ENCODE assay signal across 16 mouse cellular contexts in the genomic region with DNA sequence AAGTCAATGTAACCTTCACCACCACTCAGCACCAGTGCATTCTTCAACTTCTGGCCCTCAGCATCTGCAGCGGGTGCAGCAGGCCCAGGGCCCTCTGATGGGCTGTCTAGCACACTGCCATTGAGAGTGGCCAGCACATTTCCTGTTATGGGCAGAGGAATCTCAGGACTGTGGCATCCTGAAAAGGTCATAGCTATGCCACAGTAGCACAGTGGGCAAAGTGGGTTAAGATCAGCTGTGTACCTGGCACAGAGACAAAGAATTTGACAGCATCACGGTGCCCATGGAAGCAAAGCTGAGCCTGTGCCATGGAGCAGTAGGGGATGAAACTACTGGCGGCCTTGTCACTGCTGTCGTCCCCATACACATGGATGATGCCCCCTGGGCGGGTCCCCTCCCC. TPM values are rescaled to one million over a fixed set of nuclear protein-coding genes. Genes with fewer than 3 reads are reported as not detected.
A peak's percentile ranks its signal among the peaks of the same experiment; 100 is the strongest.
DNase-seq lines count a peak whose midpoint lies in the region; ATAC-seq and TF ChIP-seq lines count a peak whose summit lies in the region.
"Had no signal": no experiment of that assay in that cellular context is flagged by ENCODE, and none has a peak within 500 bp of the region (broad histone marks: within the 10 kb centered on the region; RNA-seq: fewer than 3 reads in every experiment).

No protein-coding gene starts in this region.

- WGBS in heart, embryonic 10.5 days = 79% methylated on average over 5 of the region's 5 CpGs
- WGBS in heart, embryonic 15.5 days = 61% methylated on average over 5 of the region's 5 CpGs
- WGBS in lung, adult 2 months = 73% methylated on average over 5 of the region's 5 CpGs

- intact Hi-C loops in left cerebral cortex, adult 2 months (cut with DNase I) = no loop called here

- H3K27me3 ChIP-seq in heart, embryonic 10.5 days (ENCODE audit: insufficient read depth, poor library complexity, severe bottlenecking) = no peaks in the 10 kb centered on the region
- H3K27me3 ChIP-seq in heart, embryonic 15.5 days = no peaks in the 10 kb centered on the region
- no peaks in the 10 kb centered on the region for H3K27me3 ChIP-seq in myocyte (ENCODE audit: control insufficient read depth, insufficient read depth, insufficient read length)
- H3K27me3 ChIP-seq: forebrain, embryonic 13.5 days; limb, embryonic 12.5 days; lung, embryonic 15.5 days; midbrain, embryonic 13.5 days had no signal

- no peak overlapping the region for H3K4me2 ChIP-seq in heart, embryonic 15.5 days
- no peak overlapping the region for H3K4me2 ChIP-seq in myocyte (ENCODE audit: low read depth)
- H3K4me2 ChIP-seq: forebrain, embryonic 13.5 days; limb, embryonic 12.5 days; lung, embryonic 15.5 days; midbrain, embryonic 13.5 days had no signal

- TF ChIP-seq CTCF in left cerebral cortex, adult 2 months (IDR thresholded peaks at IDR 0.05) = no peak
- TF ChIP-seq CTCF in lung, adult 2 months (IDR thresholded peaks at IDR 0.05; ENCODE audit: insufficient read depth, low read length) = no peak

- peaks cover 41% of the 10 kb centered on the region for H3K4me1 ChIP-seq in heart, embryonic 10.5 days
- H3K4me1 ChIP-seq in heart, embryonic 15.5 days (replicated peaks) = peaks cover 40% of the 10 kb centered on the region
- peaks cover 13% of the 10 kb centered on the region for H3K4me1 ChIP-seq in lung, adult 2 months (ENCODE audit: control insufficient read depth, insufficient read depth, low read length)

- DNase-seq in heart, adult 11 months = peak; percentile 98
- no peak for DNase-seq in heart, embryonic 10.5 days (ENCODE audit: low spot score)
- DNase-seq in left cerebral cortex, adult 2 months (ENCODE audit: extremely low spot score in 1 of 2, low spot score in 2 of 2) = no peak
- no peak for DNase-seq in left cerebral cortex, adult 18-20 months (ENCODE audit: low spot score in 2 of 2)
- no peak for DNase-seq in layer of hippocampus, postnatal 14 days (ENCODE audit: low spot score in 2 of 2)
- DNase-seq in lung, adult 2 months = no peak
- DNase-seq: gastrocnemius, postnatal 36 days; kidney, postnatal 36 days; thymus, postnatal 4 days had no signal

- H3K4me3 ChIP-seq in heart, embryonic 10.5 days = no peak overlapping the region
- H3K4me3 ChIP-seq in left cerebral cortex, adult 2 months = no peak overlapping the region
- no peak overlapping the region for H3K4me3 ChIP-seq in heart, embryonic 15.5 days
- no peak overlapping the region for H3K4me3 ChIP-seq in myocyte
- no peak overlapping the region for H3K4me3 ChIP-seq in lung, adult 2 months (replicated peaks; ENCODE audit: extremely low read depth, low read depth, low read length)
- H3K4me3 ChIP-seq: forebrain, embryonic 13.5 days; limb, embryonic 12.5 days; lung, embryonic 15.5 days; midbrain, embryonic 13.5 days had no signal

- peak; percentile 15 for ATAC-seq in heart, embryonic 15.5 days (replicated peaks; ENCODE audit: insufficient number of reproducible peaks, insufficient read depth, low FRiP score, low read depth)
- ATAC-seq: activated CD4-positive, CD25-positive, alpha-beta regulatory T cell, adult 4 months; forebrain, embryonic 13.5 days; midbrain, embryonic 13.5 days had no signal

- H3K79me2 ChIP-seq in myocyte (ENCODE audit: control insufficient read depth, insufficient read depth) = peaks cover 6% of the 10 kb centered on the region

- H3ac ChIP-seq in myocyte (ENCODE audit: control insufficient read depth, insufficient read length) = no peak overlapping the region

- 0 out of 2 replicates have a peak overlapping the region, but pooled peaks have one; percentile 12 for H3K9ac ChIP-seq in heart, embryonic 15.5 days
- H3K9ac ChIP-seq: forebrain, embryonic 13.5 days; limb, embryonic 12.5 days; lung, embryonic 15.5 days; midbrain, embryonic 13.5 days had no signal

- H3K9me3 ChIP-seq in heart, embryonic 10.5 days = no peaks in the 10 kb centered on the region
- H3K9me3 ChIP-seq in heart, embryonic 15.5 days (replicated peaks) = no peaks in the 10 kb centered on the region
- H3K9me3 ChIP-seq: forebrain, embryonic 13.5 days; limb, embryonic 12.5 days; lung, embryonic 15.5 days; midbrain, embryonic 13.5 days had no signal

- no peak for TF ChIP-seq POLR2A in myocyte (IDR thresholded peaks at IDR 0.05; ENCODE audit: insufficient read length, low read depth)
- no peak for TF ChIP-seq POLR2A in lung, adult 2 months (IDR thresholded peaks at IDR 0.05; ENCODE audit: borderline replicate concordance, extremely low read depth, low read depth, low read length)

- H3K36me3 ChIP-seq in heart, embryonic 10.5 days = peaks cover 75% of the 10 kb centered on the region
- H3K36me3 ChIP-seq in heart, embryonic 15.5 days = peaks cover 68% of the 10 kb centered on the region
- H3K36me3 ChIP-seq in myocyte (ENCODE audit: control insufficient read depth, insufficient read depth) = peaks cover 21% of the 10 kb centered on the region

- no peak overlapping the region for H3K27ac ChIP-seq in heart, embryonic 10.5 days
- peak overlapping the region; percentile 24; the same call in 1 of the 2 replicates for H3K27ac ChIP-seq in left cerebral cortex, adult 2 months
- peak overlapping the region; percentile 57 for H3K27ac ChIP-seq in heart, embryonic 15.5 days
- H3K27ac ChIP-seq: forebrain, embryonic 13.5 days; limb, embryonic 12.5 days; lung, embryonic 15.5 days; midbrain, embryonic 13.5 days had no signal

TF ChIP-seq in myocyte, 11 proteins besides CTCF, POLR2A, EP300 and RAD21:
- TF ChIP-seq POLR2AphosphoS2 (IDR thresholded peaks at IDR 0.05; ENCODE audit: insufficient read length, low read depth) (peak; percentile 58), MYOG (IDR thresholded peaks at IDR 0.05; ENCODE audit: control insufficient read depth in 1 of 3, insufficient read depth in 1 of 3, insufficient read length in 2 of 3, low read depth in 2 of 3) (no peak)

RNA-seq across cellular contexts. Expression of gene Nme3, which starts 2.9 kb away (rescaled TPM):
- 30.5 and 41.4 TPM in 2 replicates for polyA plus RNA-seq in heart, embryonic 10.5 days (2016; fragmentation: Nextera tagmentation; extraction: Ambion mirVana)
- total RNA-seq in left cerebral cortex, adult 2 months (2021) = 10 to 100 TPM; 46.5 to 51.2 TPM
- 10 to 100 TPM; 51.8 to 54.1 TPM for total RNA-seq in left cerebral cortex, adult 18-20 months (2021)
- 32.2 and 36.5 TPM in 2 replicates for polyA plus RNA-seq in heart, embryonic 15.5 days (2015; fragmentation: Nextera tagmentation; extraction: Ambion mirVana)
- polyA plus RNA-seq in myocyte (2012; fragmentation: generic; extraction: Trizol) = 23.7 TPM
- 10 to 100 TPM; 48.6 to 53.8 TPM for total RNA-seq in layer of hippocampus, postnatal 14 days (2021)
- polyA plus RNA-seq in lung, adult 2 months (2012; rRNA removed) = 55.8 and 69.4 TPM in 2 replicates

RNA-seq across cellular contexts. Expression of gene Mrps34, which starts 4.2 kb away (rescaled TPM):
- 109 and 117 TPM in 2 replicates for polyA plus RNA-seq in heart, embryonic 10.5 days (2016; fragmentation: Nextera tagmentation; extraction: Ambion mirVana)
- 10 to 100 TPM; 67.6 to 72.1 TPM for total RNA-seq in left cerebral cortex, adult 2 months (2021)
- 10 to 100 TPM; 69.0 to 72.9 TPM for total RNA-seq in left cerebral cortex, adult 18-20 months (2021)
- polyA plus RNA-seq in heart, embryonic 15.5 days (2015; fragmentation: Nextera tagmentation; extraction: Ambion mirVana) = 74.7 and 78.0 TPM in 2 replicates
- 142 TPM for polyA plus RNA-seq in myocyte (2012; fragmentation: generic; extraction: Trizol)
- total RNA-seq in layer of hippocampus, postnatal 14 days (2021) = 10 to 100 TPM; 73.0 to 76.3 TPM
- 100 and 115 TPM in 2 replicates for polyA plus RNA-seq in lung, adult 2 months (2012; rRNA removed)

RNA-seq across cellular contexts. Expression of gene Eme2, which starts 4.3 kb away (rescaled TPM):
- polyA plus RNA-seq in heart, embryonic 10.5 days (2016; fragmentation: Nextera tagmentation; extraction: Ambion mirVana) = 25.6 and 28.0 TPM in 2 replicates
- 10 to 100 TPM; 54.8 to 55.2 TPM for total RNA-seq in left cerebral cortex, adult 2 months (2021)
- 10 to 100 TPM; 47.5 to 51.1 TPM for total RNA-seq in left cerebral cortex, adult 18-20 months (2021)
- 16.6 and 21.3 TPM in 2 replicates for polyA plus RNA-seq in heart, embryonic 15.5 days (2015; fragmentation: Nextera tagmentation; extraction: Ambion mirVana)
- 12.5 TPM for polyA plus RNA-seq in myocyte (2012; fragmentation: generic; extraction: Trizol)
- 10 to 100 TPM; 66.9 to 83.2 TPM for total RNA-seq in layer of hippocampus, postnatal 14 days (2021)
- 41.1 and 48.0 TPM in 2 replicates for polyA plus RNA-seq in lung, adult 2 months (2012; rRNA removed)

RNA-seq across cellular contexts. Expression of gene Spsb3, which starts 12.7 kb away (rescaled TPM):
- 31.1 and 36.1 TPM in 2 replicates for polyA plus RNA-seq in heart, embryonic 10.5 days (2016; fragmentation: Nextera tagmentation; extraction: Ambion mirVana)
- 10 to 100 TPM; 58.6 to 63.3 TPM for total RNA-seq in left cerebral cortex, adult 2 months (2021)
- 10 to 100 TPM; 60.3 to 60.7 TPM for total RNA-seq in left cerebral cortex, adult 18-20 months (2021)
- polyA plus RNA-seq in heart, embryonic 15.5 days (2015; fragmentation: Nextera tagmentation; extraction: Ambion mirVana) = 22.7 and 30.6 TPM in 2 replicates
- 46.6 TPM for polyA plus RNA-seq in myocyte (2012; fragmentation: generic; extraction: Trizol)
- 10 to 100 TPM; 40.9 to 41.2 TPM for total RNA-seq in layer of hippocampus, postnatal 14 days (2021)
- 76.4 and 85.4 TPM in 2 replicates for polyA plus RNA-seq in lung, adult 2 months (2012; rRNA removed)

RNA-seq across cellular contexts. Expression of gene Nubp2, which starts 13.0 kb away (rescaled TPM):
- polyA plus RNA-seq in heart, embryonic 10.5 days (2016; fragmentation: Nextera tagmentation; extraction: Ambion mirVana) = 59.1 and 71.0 TPM in 2 replicates
- 10 to 100 TPM; 30.7 to 32.4 TPM for total RNA-seq in left cerebral cortex, adult 2 months (2021)
- 10 to 100 TPM; 30.4 to 31.0 TPM for total RNA-seq in left cerebral cortex, adult 18-20 months (2021)
- 28.6 and 42.8 TPM in 2 replicates for polyA plus RNA-seq in heart, embryonic 15.5 days (2015; fragmentation: Nextera tagmentation; extraction: Ambion mirVana)
- 38.5 TPM for polyA plus RNA-seq in myocyte (2012; fragmentation: generic; extraction: Trizol)
- 10 to 100 TPM; 37.7 to 43.4 TPM for total RNA-seq in layer of hippocampus, postnatal 14 days (2021)
- polyA plus RNA-seq in lung, adult 2 months (2012; rRNA removed) = 23.6 and 36.7 TPM in 2 replicates
